Mouse (Mus musculus): ENCODE data around the gene Tlr11. TPM values are rescaled to one million over a fixed set of nuclear protein-coding genes. Genes with fewer than 3 reads are reported as not detected.

Gene Tlr11
- polyA plus RNA-seq (2015; fragmentation: Nextera tagmentation; extraction: Ambion mirVana) = not detected in 2 replicates

DNA sequence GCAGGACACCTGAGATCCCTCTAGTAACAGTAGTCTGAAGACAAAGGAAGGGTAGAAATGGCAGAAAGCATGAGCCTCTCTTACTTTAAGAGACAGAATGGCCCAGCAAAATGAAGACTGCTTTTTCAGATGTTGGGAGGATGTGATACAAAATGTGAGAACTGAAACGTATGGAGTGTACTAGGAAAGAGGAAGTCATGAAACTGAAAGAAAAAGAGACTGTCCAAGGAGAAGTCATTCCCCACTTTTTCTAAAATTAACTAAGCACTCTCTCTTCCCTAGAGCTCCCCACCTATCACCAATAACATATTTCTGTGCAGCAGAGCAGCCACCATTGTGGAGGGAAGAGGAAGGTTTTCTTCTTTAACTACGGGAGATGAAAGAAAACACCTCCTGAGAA lies at the start of gene Tlr11:
Gene Tlr11, plus strand, starts transcription at position 322 of the 400 bp plus-strand sequence.
- no peak within 1 kb of the TSS for H3K4me2 ChIP-seq
- H3K4me1 ChIP-seq (replicated peaks) = no peaks in the 10 kb centered on the region
- H3K4me3 ChIP-seq = no peak within 1 kb of the TSS
- H3K36me3 ChIP-seq = no peaks in the 10 kb centered on the region
- H3K27ac ChIP-seq (replicated peaks) = no peak within 1 kb of the TSS
- no peaks in the 10 kb centered on the region for H3K27me3 ChIP-seq
- H3K9ac ChIP-seq = no peak within 1 kb of the TSS
- H3K9me3 ChIP-seq = no peaks in the 10 kb centered on the region
- 88% methylated on average over 2 of the region's 2 CpGs for WGBS
- ATAC-seq (ENCODE audit: low FRiP score, low read depth) = no peak

DNA sequence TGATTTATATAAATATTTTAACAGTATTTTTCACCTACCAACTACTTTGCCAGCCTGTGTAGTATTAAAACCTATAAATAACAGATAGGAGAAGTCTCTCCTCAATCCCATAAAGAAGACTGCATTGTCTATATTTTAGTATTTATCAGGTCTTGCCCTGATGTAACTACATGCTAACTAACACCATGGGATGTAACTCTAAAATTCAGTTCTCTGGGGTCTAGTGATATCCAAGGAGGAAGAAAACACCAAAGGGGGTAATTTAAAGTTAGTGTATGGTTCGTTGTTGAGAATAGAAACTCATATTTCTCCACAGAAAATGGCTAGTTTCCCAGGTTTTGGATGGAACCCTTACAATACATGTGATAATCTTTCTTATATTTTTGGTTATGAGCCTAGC lies 31.1 kb upstream of the Tlr11 start, which contains the start of gene Olfr734:
Gene Olfr734, minus strand, starts transcription at position 101 of the 400 bp plus-strand sequence.
- H3K27me3 ChIP-seq = no peaks in the 10 kb centered on the region
- 76% methylated on average over 1 of the region's 1 CpGs for WGBS

DNA sequence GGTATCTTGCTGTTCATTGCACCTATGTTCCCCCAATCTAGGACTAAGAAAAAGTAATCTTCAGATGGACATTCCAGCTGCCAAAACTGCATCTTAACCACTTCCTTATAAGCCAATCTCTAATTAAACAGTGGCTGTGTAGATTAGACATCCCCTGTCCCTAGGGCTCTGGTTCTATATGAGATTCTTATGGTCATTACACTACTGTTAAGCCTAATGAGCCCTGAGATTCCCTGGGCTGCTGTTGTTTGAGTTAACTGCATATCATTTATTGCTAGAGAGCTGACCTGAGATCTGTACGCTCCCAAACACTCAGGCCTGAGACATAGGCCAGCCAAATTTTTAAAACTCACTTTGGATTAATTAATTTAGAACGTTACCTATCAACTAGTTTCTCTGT lies 8.9 kb upstream of the Tlr11 start, which contains the start of gene Olfr735:
Gene Olfr735, minus strand, starts transcription at position 77 of the 400 bp plus-strand sequence.
- 75% methylated on average over 2 of the region's 2 CpGs for WGBS

More for the DNA sequence above, 31.1 kb upstream of the Tlr11 start, which contains the start of gene Olfr734:
- H3K36me3 ChIP-seq = no peaks in the 10 kb centered on the region
- no peak for ATAC-seq (ENCODE audit: low FRiP score, low read depth)
- no peaks in the 10 kb centered on the region for H3K9me3 ChIP-seq
- no peaks in the 10 kb centered on the region for H3K4me1 ChIP-seq (replicated peaks)
- no peak within 1 kb of the TSS for H3K9ac ChIP-seq
- no peak within 1 kb of the TSS for H3K27ac ChIP-seq (replicated peaks)
- H3K4me3 ChIP-seq = no peak within 1 kb of the TSS
- H3K4me2 ChIP-seq = no peak within 1 kb of the TSS

DNA sequence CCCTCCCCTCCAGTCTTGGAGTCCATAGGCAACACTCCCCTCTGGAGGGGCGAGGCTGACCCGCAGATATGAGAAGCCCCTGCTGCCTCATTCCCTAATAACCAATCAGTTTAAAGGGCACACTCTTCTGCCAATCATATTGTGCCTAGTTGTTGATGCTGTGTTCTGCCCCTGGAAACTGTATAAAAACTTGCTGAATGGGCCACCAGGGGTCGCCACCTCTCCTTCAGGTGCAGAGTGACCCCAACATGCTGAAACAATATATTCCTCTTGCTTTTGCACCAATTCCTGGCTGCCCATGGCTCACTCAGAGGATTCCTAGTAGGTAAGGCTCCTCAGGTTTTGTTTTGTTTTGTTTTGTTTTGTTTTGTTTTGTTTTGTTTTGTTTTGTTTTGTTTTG lies 5.3 kb upstream of the Tlr11 start:
- 50% methylated on average over 3 of the region's 3 CpGs for WGBS
- no peak overlapping the region for H3K9ac ChIP-seq
- H3K27me3 ChIP-seq = no peaks in the 10 kb centered on the region
- no peaks in the 10 kb centered on the region for H3K4me1 ChIP-seq (replicated peaks)
- no peak overlapping the region for H3K4me3 ChIP-seq
- H3K36me3 ChIP-seq = no peaks in the 10 kb centered on the region
- no peak overlapping the region for H3K27ac ChIP-seq (replicated peaks)
- H3K9me3 ChIP-seq = no peaks in the 10 kb centered on the region
- no peak overlapping the region for H3K4me2 ChIP-seq
- ATAC-seq (ENCODE audit: low FRiP score, low read depth) = no peak

More for the DNA sequence above, 8.9 kb upstream of the Tlr11 start, which contains the start of gene Olfr735:
- Histone ChIP-seq H3K4me3 (no peak within 1 kb of the TSS), H3K4me2 (no peak within 1 kb of the TSS), H3K36me3 (no peaks in the 10 kb centered on the region), H3K27me3 (no peaks in the 10 kb centered on the region), H3K9ac (no peak within 1 kb of the TSS), H3K27ac (replicated peaks) (no peak within 1 kb of the TSS), H3K4me1 (replicated peaks) (no peaks in the 10 kb centered on the region), H3K9me3 (no peaks in the 10 kb centered on the region)
- no peak for ATAC-seq (ENCODE audit: low FRiP score, low read depth)

DNA sequence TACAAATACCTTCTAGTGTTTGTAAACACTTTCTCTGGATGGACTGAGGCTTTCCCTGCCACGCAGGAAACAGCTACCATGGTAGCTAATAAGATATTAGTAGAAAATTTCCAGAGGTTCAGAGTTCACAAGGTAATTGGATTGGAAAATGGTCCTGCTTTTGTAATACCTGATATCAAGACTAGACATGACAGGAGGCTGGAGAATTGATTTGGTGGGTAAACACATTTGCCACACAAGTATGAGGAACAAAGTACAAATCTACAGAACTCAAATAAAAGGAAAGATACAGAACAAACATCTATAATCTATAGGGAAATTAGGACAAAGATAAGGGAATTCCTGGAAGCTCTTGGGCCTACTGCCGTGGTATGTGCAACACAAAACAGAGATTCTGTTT lies 989 bp upstream of the Tlr11 start:
- no peak for ATAC-seq (ENCODE audit: low FRiP score, low read depth)
- Histone ChIP-seq H3K9ac (no peak overlapping the region), H3K9me3 (no peaks in the 10 kb centered on the region), H3K27ac (replicated peaks) (no peak overlapping the region), H3K27me3 (no peaks in the 10 kb centered on the region), H3K36me3 (no peaks in the 10 kb centered on the region), H3K4me1 (replicated peaks) (no peaks in the 10 kb centered on the region), H3K4me2 (no peak overlapping the region), H3K4me3 (no peak overlapping the region)
- WGBS = 87% methylated on average over 2 of the region's 2 CpGs

DNA sequence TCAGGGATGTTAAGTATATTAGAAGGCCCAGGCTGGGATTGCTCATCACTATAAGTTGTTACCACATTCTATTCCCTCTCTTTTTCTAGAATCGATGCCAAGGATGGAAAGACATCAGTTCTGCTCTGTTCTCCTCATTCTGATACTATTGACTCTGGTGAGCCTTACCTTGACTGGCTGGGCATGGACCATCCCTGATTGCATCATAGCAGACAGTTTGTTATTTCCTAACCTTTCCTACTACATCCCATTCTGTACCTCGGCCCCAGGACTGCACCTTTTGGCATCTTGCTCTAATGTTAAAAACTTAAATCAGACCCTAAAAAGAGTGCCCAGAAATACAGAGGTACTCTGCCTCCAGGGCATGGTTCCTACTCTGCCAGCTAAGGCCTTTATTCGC lies 2.8 kb downstream of the Tlr11 start:
- Histone ChIP-seq H3K36me3 (no peaks in the 10 kb centered on the region), H3K9ac (no peak overlapping the region), H3K27me3 (no peaks in the 10 kb centered on the region), H3K9me3 (no peaks in the 10 kb centered on the region), H3K4me3 (no peak overlapping the region), H3K4me1 (replicated peaks) (no peaks in the 10 kb centered on the region), H3K4me2 (no peak overlapping the region), H3K27ac (replicated peaks) (no peak overlapping the region)
- WGBS = 93% methylated on average over 3 of the region's 3 CpGs
- ATAC-seq (ENCODE audit: low FRiP score, low read depth) = no peak

DNA sequence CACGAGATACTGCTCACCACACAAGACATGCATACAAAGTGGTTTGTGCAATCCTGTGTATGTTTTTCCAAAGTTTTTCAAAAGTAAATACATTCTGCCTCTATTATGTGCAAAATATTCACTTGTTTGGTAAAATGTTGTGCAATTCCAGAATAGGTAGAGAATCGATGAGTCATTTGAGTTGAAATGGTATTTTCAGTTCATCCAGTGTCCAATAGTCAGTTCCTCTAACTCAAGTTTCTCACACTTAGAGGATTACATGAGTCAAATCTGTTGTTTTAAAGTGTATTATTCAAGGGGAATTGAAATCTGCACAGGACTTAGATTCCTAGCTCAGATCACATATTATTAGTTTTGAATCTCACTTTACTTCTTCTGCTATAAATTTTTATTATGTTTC lies 5.8 kb downstream of the Tlr11 start:
- H3K9ac ChIP-seq = no peak overlapping the region
- no peaks in the 10 kb centered on the region for H3K36me3 ChIP-seq
- 88% methylated on average over 2 of the region's 2 CpGs for WGBS
- no peak overlapping the region for H3K4me2 ChIP-seq
- no peak for ATAC-seq (ENCODE audit: low FRiP score, low read depth)
- no peaks in the 10 kb centered on the region for H3K9me3 ChIP-seq
- H3K4me3 ChIP-seq = no peak overlapping the region
- no peaks in the 10 kb centered on the region for H3K4me1 ChIP-seq (replicated peaks)
- H3K27me3 ChIP-seq = no peaks in the 10 kb centered on the region
- no peak overlapping the region for H3K27ac ChIP-seq (replicated peaks)

DNA sequence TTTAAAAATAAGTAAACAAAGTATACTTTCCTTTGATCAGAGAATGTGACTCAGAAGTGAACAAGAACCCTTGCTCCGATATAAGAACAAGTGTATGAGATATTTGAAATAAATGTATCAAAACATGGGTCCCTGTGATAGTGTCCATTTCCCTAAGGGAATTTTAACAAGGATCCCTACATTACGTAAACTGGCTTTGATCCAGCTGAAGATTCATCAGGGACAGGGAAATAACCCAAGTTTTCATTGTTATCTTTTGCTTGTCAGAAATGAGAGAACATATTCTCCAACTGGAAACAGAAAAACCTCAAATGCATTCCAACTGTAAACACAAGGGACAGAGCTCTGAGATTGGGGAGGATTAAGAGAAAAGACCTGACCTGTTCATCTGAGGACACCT lies 23.1 kb downstream of the Tlr11 start, which contains the start of gene Olfr736:
Gene Olfr736, plus strand, starts transcription at position 301 of the 400 bp plus-strand sequence.
- no peak for ATAC-seq (ENCODE audit: low FRiP score, low read depth)
- Histone ChIP-seq H3K27me3 (no peaks in the 10 kb centered on the region), H3K36me3 (no peaks in the 10 kb centered on the region), H3K27ac (replicated peaks) (no peak within 1 kb of the TSS), H3K4me1 (replicated peaks) (no peaks in the 10 kb centered on the region), H3K4me3 (no peak within 1 kb of the TSS), H3K4me2 (no peak within 1 kb of the TSS), H3K9ac (no peak within 1 kb of the TSS), H3K9me3 (no peaks in the 10 kb centered on the region)
- WGBS = 88% methylated on average over 2 of the region's 2 CpGs

DNA sequence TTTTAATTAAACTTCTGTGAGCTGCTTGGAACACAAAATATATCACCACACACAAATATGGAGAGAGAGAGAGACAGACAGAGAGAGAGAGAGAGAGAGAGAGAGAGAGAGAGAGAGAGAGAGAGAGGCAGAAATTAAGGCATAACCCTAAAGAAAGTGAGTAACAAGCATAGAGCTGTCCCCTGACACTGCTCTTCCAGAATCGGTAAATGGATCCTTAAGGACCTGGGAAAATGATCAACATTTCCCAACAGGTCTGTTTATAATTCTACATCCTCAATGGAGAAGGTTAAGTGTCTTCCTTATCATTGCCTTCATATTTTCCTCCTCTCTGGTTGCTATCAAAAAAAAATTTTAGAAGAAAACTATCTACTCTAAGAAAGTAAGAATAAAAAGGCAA lies 49.6 kb downstream of the Tlr11 start, which contains the start of gene Olfr738:
Gene Olfr738, plus strand, starts transcription at position 301 of the 400 bp plus-strand sequence.
- Histone ChIP-seq H3K4me2 (no peak within 1 kb of the TSS), H3K4me1 (replicated peaks) (no peaks in the 10 kb centered on the region), H3K27ac (replicated peaks) (no peak within 1 kb of the TSS), H3K9me3 (no peaks in the 10 kb centered on the region), H3K4me3 (no peak within 1 kb of the TSS), H3K36me3 (no peaks in the 10 kb centered on the region), H3K27me3 (no peaks in the 10 kb centered on the region), H3K9ac (no peak within 1 kb of the TSS)
- ATAC-seq (ENCODE audit: low FRiP score, low read depth) = no peak
- WGBS = 93% methylated on average over 1 of the region's 1 CpGs

Other genes starting within 250 kb of the Tlr11 start
- gene Olfr727, start 234.7 kb upstream of the Tlr11 start, polyA plus RNA-seq (2015; fragmentation: Nextera tagmentation; extraction: Ambion mirVana) = not detected in 2 replicates
- gene Olfr728, start 215.2 kb upstream of the Tlr11 start, polyA plus RNA-seq (2015; fragmentation: Nextera tagmentation; extraction: Ambion mirVana) = 0.03 TPM in 1 of 2 replicates, not detected in the other
- gene Olfr729, start 205.0 kb upstream of the Tlr11 start, polyA plus RNA-seq (2015; fragmentation: Nextera tagmentation; extraction: Ambion mirVana) = not detected in 2 replicates
- gene Olfr730, start 169.7 kb upstream of the Tlr11 start, polyA plus RNA-seq (2015; fragmentation: Nextera tagmentation; extraction: Ambion mirVana) = not detected in 2 replicates
- not detected in 2 replicates for gene Olfr731, start 116.0 kb upstream of the Tlr11 start, polyA plus RNA-seq (2015; fragmentation: Nextera tagmentation; extraction: Ambion mirVana)
- gene Olfr732, start 73.7 kb upstream of the Tlr11 start, polyA plus RNA-seq (2015; fragmentation: Nextera tagmentation; extraction: Ambion mirVana) = not detected in 2 replicates
- gene Olfr733, start 56.4 kb upstream of the Tlr11 start, polyA plus RNA-seq (2015; fragmentation: Nextera tagmentation; extraction: Ambion mirVana) = not detected in 2 replicates
- gene Olfr734, start 31.2 kb upstream of the Tlr11 start, polyA plus RNA-seq (2015; fragmentation: Nextera tagmentation; extraction: Ambion mirVana) = not detected in 2 replicates
- gene Olfr735, start 9.0 kb upstream of the Tlr11 start, polyA plus RNA-seq (2015; fragmentation: Nextera tagmentation; extraction: Ambion mirVana) = not detected in 2 replicates
- gene Olfr736, start 23.2 kb downstream of the Tlr11 start, polyA plus RNA-seq (2015; fragmentation: Nextera tagmentation; extraction: Ambion mirVana) = not detected in 2 replicates
- not detected in 2 replicates for gene Olfr738, start 49.7 kb downstream of the Tlr11 start, polyA plus RNA-seq (2015; fragmentation: Nextera tagmentation; extraction: Ambion mirVana)
- gene Olfr739, start 60.7 kb downstream of the Tlr11 start, polyA plus RNA-seq (2015; fragmentation: Nextera tagmentation; extraction: Ambion mirVana) = not detected in 2 replicates
- gene Olfr740, start 87.6 kb downstream of the Tlr11 start, polyA plus RNA-seq (2015; fragmentation: Nextera tagmentation; extraction: Ambion mirVana) = not detected in 2 replicates
- not detected in 2 replicates for gene Olfr741, start 114.8 kb downstream of the Tlr11 start, polyA plus RNA-seq (2015; fragmentation: Nextera tagmentation; extraction: Ambion mirVana)
- not detected in 2 replicates for gene Olfr742, start 145.7 kb downstream of the Tlr11 start, polyA plus RNA-seq (2015; fragmentation: Nextera tagmentation; extraction: Ambion mirVana)
- not detected in 2 replicates for gene Olfr743, start 163.9 kb downstream of the Tlr11 start, polyA plus RNA-seq (2015; fragmentation: Nextera tagmentation; extraction: Ambion mirVana)